Mouse (Mus musculus): ENCODE data around the gene Hikeshi. TPM values are rescaled to one million over a fixed set of nuclear protein-coding genes. Genes with fewer than 3 reads are reported as not detected.

Gene Hikeshi
- polyA plus RNA-seq (2012; rRNA removed), result 14.1 and 16.7 TPM in 2 replicates

- no peaks in the 10 kb centered on the region for H3K36me3 ChIP-seq (ENCODE audit: control insufficient read depth, insufficient read depth, low read length)
- H3K27me3 ChIP-seq (ENCODE audit: control insufficient read depth, insufficient read depth, low read length), result no peaks in the 10 kb centered on the region
- TF ChIP-seq POLR2A (IDR thresholded peaks at IDR 0.05; ENCODE audit: control insufficient read depth, low read depth, low read length), result peak; percentile 61
- no peak for TF ChIP-seq CTCF (IDR thresholded peaks at IDR 0.05; ENCODE audit: control insufficient read depth, insufficient read depth, insufficient replicate concordance, low read depth, low read length)
- H3K4me3 ChIP-seq (ENCODE audit: control insufficient read depth, low read depth, low read length), result peak within 1 kb of the TSS; percentile 80
- H3K4me1 ChIP-seq (ENCODE audit: control insufficient read depth, insufficient read depth, low read length), result peaks cover 2% of the 10 kb centered on the region; the same call in 1 of the 2 replicates
- H3K27ac ChIP-seq (ENCODE audit: control insufficient read depth, insufficient read depth, low read depth, low read length), result peak within 1 kb of the TSS; percentile 3
Measured at GRCm38 (mm10) chr7:89940571-89941463, at the start of gene Hikeshi. TSS of gene Hikeshi (minus strand) at chr7:89941204.

GRCm38 (mm10) chr7:89984421-89984820 lies 43.4 kb upstream of the Hikeshi start:
- TF ChIP-seq POLR2A (IDR thresholded peaks at IDR 0.05; ENCODE audit: control insufficient read depth, low read depth, low read length) (no peak), CTCF (IDR thresholded peaks at IDR 0.05; ENCODE audit: control insufficient read depth, insufficient read depth, insufficient replicate concordance, low read depth, low read length) (no peak)
- Histone ChIP-seq H3K36me3 (ENCODE audit: control insufficient read depth, insufficient read depth, low read length) (no peaks in the 10 kb centered on the region), H3K27ac (ENCODE audit: control insufficient read depth, insufficient read depth, low read depth, low read length) (no peak overlapping the region), H3K4me3 (ENCODE audit: control insufficient read depth, low read depth, low read length) (no peak overlapping the region), H3K4me1 (ENCODE audit: control insufficient read depth, insufficient read depth, low read length) (no peaks in the 10 kb centered on the region), H3K27me3 (ENCODE audit: control insufficient read depth, insufficient read depth, low read length) (no peaks in the 10 kb centered on the region)

- no peaks in the 10 kb centered on the region for H3K4me1 ChIP-seq (ENCODE audit: control insufficient read depth, insufficient read depth, low read length)
- no peaks in the 10 kb centered on the region for H3K36me3 ChIP-seq (ENCODE audit: control insufficient read depth, insufficient read depth, low read length)
- TF ChIP-seq POLR2A (IDR thresholded peaks at IDR 0.05; ENCODE audit: control insufficient read depth, low read depth, low read length) (no peak), CTCF (IDR thresholded peaks at IDR 0.05; ENCODE audit: control insufficient read depth, insufficient read depth, insufficient replicate concordance, low read depth, low read length) (no peak)
- H3K4me3 ChIP-seq (ENCODE audit: control insufficient read depth, low read depth, low read length), result no peak overlapping the region
- H3K27me3 ChIP-seq (ENCODE audit: control insufficient read depth, insufficient read depth, low read length), result no peaks in the 10 kb centered on the region
- no peak overlapping the region for H3K27ac ChIP-seq (ENCODE audit: control insufficient read depth, insufficient read depth, low read depth, low read length)
Measured at GRCm38 (mm10) chr7:89983441-89983840, 42.4 kb upstream of the Hikeshi start.

GRCm38 (mm10) chr7:89981557-89981956 lies 40.6 kb upstream of the Hikeshi start:
- peak overlapping the region; percentile 100 for H3K4me3 ChIP-seq (ENCODE audit: control insufficient read depth, low read depth, low read length)
- no peak overlapping the region for H3K27ac ChIP-seq (ENCODE audit: control insufficient read depth, insufficient read depth, low read depth, low read length)
- H3K4me1 ChIP-seq (ENCODE audit: control insufficient read depth, insufficient read depth, low read length), result no peaks in the 10 kb centered on the region
- no peaks in the 10 kb centered on the region; the same call in 1 of the 2 replicates for H3K36me3 ChIP-seq (ENCODE audit: control insufficient read depth, insufficient read depth, low read length)
- TF ChIP-seq POLR2A (IDR thresholded peaks at IDR 0.05; ENCODE audit: control insufficient read depth, low read depth, low read length) (no peak), CTCF (IDR thresholded peaks at IDR 0.05; ENCODE audit: control insufficient read depth, insufficient read depth, insufficient replicate concordance, low read depth, low read length) (no peak)
- H3K27me3 ChIP-seq (ENCODE audit: control insufficient read depth, insufficient read depth, low read length), result no peaks in the 10 kb centered on the region

- TF ChIP-seq POLR2A (IDR thresholded peaks at IDR 0.05; ENCODE audit: control insufficient read depth, low read depth, low read length) (peak; percentile 82), CTCF (IDR thresholded peaks at IDR 0.05; ENCODE audit: control insufficient read depth, insufficient read depth, insufficient replicate concordance, low read depth, low read length) (no peak)
- no peaks in the 10 kb centered on the region for H3K4me1 ChIP-seq (ENCODE audit: control insufficient read depth, insufficient read depth, low read length)
Measured at GRCm38 (mm10) chr7:89980485-89981422, 39.8 kb upstream of the Hikeshi start, which contains the start of gene Eed. TSS of gene Eed (minus strand) at chr7:89980983.

GRCm38 (mm10) chr7:89980133-89980484 lies 39.1 kb upstream of the Hikeshi start:
- peak overlapping the region; percentile 100 for H3K4me3 ChIP-seq (ENCODE audit: control insufficient read depth, low read depth, low read length)
- no peaks in the 10 kb centered on the region for H3K27me3 ChIP-seq (ENCODE audit: control insufficient read depth, insufficient read depth, low read length)
- TF ChIP-seq POLR2A (IDR thresholded peaks at IDR 0.05; ENCODE audit: control insufficient read depth, low read depth, low read length) (no peak), CTCF (IDR thresholded peaks at IDR 0.05; ENCODE audit: control insufficient read depth, insufficient read depth, insufficient replicate concordance, low read depth, low read length) (no peak)
- H3K4me1 ChIP-seq (ENCODE audit: control insufficient read depth, insufficient read depth, low read length), result no peaks in the 10 kb centered on the region
- peak overlapping the region; percentile 100 for H3K27ac ChIP-seq (ENCODE audit: control insufficient read depth, insufficient read depth, low read depth, low read length)
- peaks cover 1% of the 10 kb centered on the region; the same call in 1 of the 2 replicates for H3K36me3 ChIP-seq (ENCODE audit: control insufficient read depth, insufficient read depth, low read length)

More at GRCm38 (mm10) chr7:89980485-89981422, 39.8 kb upstream of the Hikeshi start, which contains the start of gene Eed:
- peak within 1 kb of the TSS; percentile 100 for H3K27ac ChIP-seq (ENCODE audit: control insufficient read depth, insufficient read depth, low read depth, low read length)
- H3K4me3 ChIP-seq (ENCODE audit: control insufficient read depth, low read depth, low read length), result peak within 1 kb of the TSS; percentile 100
- H3K36me3 ChIP-seq (ENCODE audit: control insufficient read depth, insufficient read depth, low read length), result peaks cover 1% of the 10 kb centered on the region; the same call in 1 of the 2 replicates
- H3K27me3 ChIP-seq (ENCODE audit: control insufficient read depth, insufficient read depth, low read length), result no peaks in the 10 kb centered on the region
